Mouse (Mus musculus): ENCODE data around the gene Taf1d. TPM values are rescaled to one million over a fixed set of nuclear protein-coding genes. Genes with fewer than 3 reads are reported as not detected.
A peak's percentile ranks its signal among the peaks of the same experiment; 100 is the strongest.

The Taf1d gene
- polyA plus RNA-seq, 1 experiment from 2014 or later, result 44.7 TPM

DNA sequence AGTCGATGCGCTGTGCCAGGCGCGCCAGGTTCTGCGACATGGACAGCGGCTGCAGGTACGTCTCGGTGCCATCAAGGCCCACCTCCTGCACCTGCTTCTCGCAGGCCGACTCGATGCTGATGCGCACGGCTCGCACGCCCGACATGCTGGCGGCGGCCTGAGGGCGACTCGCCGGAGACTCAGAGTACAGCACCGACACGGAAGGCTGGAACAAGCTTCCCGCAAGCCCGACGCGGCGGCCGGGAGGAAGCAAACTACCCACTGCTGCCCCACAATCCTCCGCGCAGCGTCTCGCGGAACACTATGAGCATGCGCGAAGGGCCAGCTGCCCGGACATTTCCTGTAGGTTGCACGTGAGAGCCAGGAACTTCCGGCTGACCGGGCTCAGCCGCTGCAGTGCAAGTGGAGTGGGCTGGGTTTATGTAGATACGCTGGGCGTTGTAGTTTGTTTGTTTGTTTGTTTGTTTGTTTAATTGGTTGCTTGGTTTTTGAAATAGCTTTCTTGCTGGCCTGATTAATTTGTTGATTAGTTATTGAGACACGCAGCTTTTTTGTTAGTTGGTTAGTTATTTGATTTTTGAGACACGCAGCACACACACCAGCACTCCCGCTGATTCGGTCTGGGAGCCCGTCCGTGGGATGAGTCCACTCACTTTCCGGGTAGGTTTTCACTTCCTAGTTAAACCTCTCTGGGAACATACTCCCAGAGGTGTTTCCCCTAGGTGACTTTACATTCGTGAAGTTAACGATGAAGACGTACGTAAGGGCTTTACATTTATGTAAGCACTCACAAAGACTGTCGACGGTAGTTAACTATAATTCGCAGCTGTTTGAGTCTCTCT, 26.1 kb upstream of the Taf1d start, which contains the start of gene Med17:
Gene Med17 (minus strand): TSS at position 283 of the 842 bp plus-strand sequence.
- H3K27ac ChIP-seq (ENCODE audit: low read length), result peak within 1 kb of the TSS; percentile 89
- peak within 1 kb of the TSS; percentile 99 for H3K9ac ChIP-seq (ENCODE audit: low read depth, low read length)
- H3K9me3 ChIP-seq (replicated peaks; ENCODE audit: control insufficient read depth, low read length, poor library complexity, severe bottlenecking), result no peaks in the 10 kb centered on the region
- peak; percentile 99 for ATAC-seq
- H3K4me1 ChIP-seq (ENCODE audit: control insufficient read depth, insufficient read depth, low read length), result peaks cover 20% of the 10 kb centered on the region
- H3K27me3 ChIP-seq (ENCODE audit: control insufficient read depth, insufficient read depth, low read depth, low read length), result no peaks in the 10 kb centered on the region
- peak within 1 kb of the TSS; percentile 61 for H3K4me3 ChIP-seq (ENCODE audit: low read depth, low read length)
- WGBS, result 1% methylated on average over 56 of the region's 57 CpGs
- H3K36me3 ChIP-seq (ENCODE audit: control insufficient read depth, insufficient read depth, low read length), result peaks cover 13% of the 10 kb centered on the region
- H3K4me2 ChIP-seq (ENCODE audit: low read length), result peak within 1 kb of the TSS; percentile 65

DNA sequence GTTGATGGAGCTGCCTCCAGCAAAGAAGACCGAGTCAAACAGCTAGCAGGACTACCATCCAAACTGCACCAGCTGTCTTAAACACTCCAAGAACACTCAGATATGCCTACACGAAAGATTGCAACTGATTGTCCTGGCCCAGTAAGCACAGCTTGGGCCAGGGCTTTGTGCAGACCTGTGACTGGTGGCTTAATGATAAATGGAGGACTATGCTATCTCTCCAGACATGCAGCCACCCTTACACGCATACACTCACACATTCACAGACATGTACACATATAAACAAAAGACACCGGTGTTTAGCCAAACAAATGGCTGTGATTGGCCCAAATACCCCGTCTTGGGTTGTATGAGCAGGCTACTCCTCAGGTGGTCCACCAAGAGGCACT, 25.5 kb upstream of the Taf1d start:
- H3K9ac ChIP-seq (ENCODE audit: low read depth, low read length), result peak overlapping the region; percentile 56
- no peak overlapping the region for H3K27ac ChIP-seq (ENCODE audit: low read length)
- WGBS, result 43% methylated on average over 5 of the region's 5 CpGs
- peak overlapping the region; percentile 61 for H3K4me3 ChIP-seq (ENCODE audit: low read depth, low read length)
- no peaks in the 10 kb centered on the region for H3K9me3 ChIP-seq (replicated peaks; ENCODE audit: control insufficient read depth, low read length, poor library complexity, severe bottlenecking)
- H3K4me1 ChIP-seq (ENCODE audit: control insufficient read depth, insufficient read depth, low read length), result peaks cover 20% of the 10 kb centered on the region
- H3K36me3 ChIP-seq (ENCODE audit: control insufficient read depth, insufficient read depth, low read length), result peaks cover 8% of the 10 kb centered on the region; the same call in 1 of the 2 replicates
- H3K27me3 ChIP-seq (ENCODE audit: control insufficient read depth, insufficient read depth, low read depth, low read length), result no peaks in the 10 kb centered on the region
- peak overlapping the region; percentile 65 for H3K4me2 ChIP-seq (ENCODE audit: low read length)
- ATAC-seq, result peak; percentile 16; the same call in 1 of the 2 replicates

DNA sequence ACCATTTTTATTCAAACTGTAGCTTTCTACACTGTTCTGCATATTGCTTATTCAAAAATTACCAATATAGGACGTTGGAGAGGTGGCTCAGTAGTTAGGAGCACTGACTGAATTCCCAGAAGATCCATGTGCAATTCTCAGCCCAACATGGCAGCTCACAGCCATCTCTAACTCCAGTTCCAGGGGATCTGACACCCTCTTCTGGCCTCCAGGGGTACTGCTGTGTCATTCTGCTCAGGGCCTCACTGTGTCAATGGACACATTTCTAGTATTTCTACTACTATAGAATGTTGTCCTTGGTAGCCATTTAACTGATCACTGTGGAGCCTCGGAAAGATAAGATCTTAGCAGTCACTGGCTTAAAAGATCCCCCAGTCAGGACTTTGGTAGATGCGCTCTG, 20.6 kb upstream of the Taf1d start:
- no peaks in the 10 kb centered on the region for H3K27me3 ChIP-seq (ENCODE audit: control insufficient read depth, insufficient read depth, low read depth, low read length)
- no peak for ATAC-seq
- H3K9me3 ChIP-seq (replicated peaks; ENCODE audit: control insufficient read depth, low read length, poor library complexity, severe bottlenecking), result no peaks in the 10 kb centered on the region
- 75% methylated on average over 3 of the region's 3 CpGs for WGBS
- no peak overlapping the region for H3K4me2 ChIP-seq (ENCODE audit: low read length)
- peaks cover 5% of the 10 kb centered on the region for H3K4me1 ChIP-seq (ENCODE audit: control insufficient read depth, insufficient read depth, low read length)
- H3K9ac ChIP-seq (ENCODE audit: low read depth, low read length), result no peak overlapping the region
- H3K4me3 ChIP-seq (ENCODE audit: low read depth, low read length), result no peak overlapping the region
- H3K27ac ChIP-seq (ENCODE audit: low read length), result no peak overlapping the region
- H3K36me3 ChIP-seq (ENCODE audit: control insufficient read depth, insufficient read depth, low read length), result peaks cover 4% of the 10 kb centered on the region; the same call in 1 of the 2 replicates

DNA sequence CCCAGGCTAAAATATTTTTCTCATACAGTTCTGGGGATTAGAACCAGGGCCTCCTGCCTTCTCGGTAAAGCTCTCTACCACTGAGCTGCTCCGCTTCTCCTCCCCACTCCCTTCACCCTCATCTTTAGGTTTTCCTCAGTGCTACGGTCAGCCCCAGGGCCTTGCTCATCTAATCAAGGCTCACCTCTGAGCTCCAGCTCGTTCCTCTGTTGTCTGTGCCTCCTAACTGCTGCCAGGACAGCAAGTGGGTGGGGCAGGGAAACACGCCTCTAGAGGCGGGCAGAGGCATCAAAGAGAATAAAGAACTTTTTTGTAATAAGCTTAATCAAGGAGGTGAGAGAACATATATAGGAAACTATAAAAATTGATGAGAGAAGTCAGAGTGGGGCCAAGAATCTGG, 18.2 kb upstream of the Taf1d start:
- H3K27me3 ChIP-seq (ENCODE audit: control insufficient read depth, insufficient read depth, low read depth, low read length), result no peaks in the 10 kb centered on the region
- no peak overlapping the region for H3K9ac ChIP-seq (ENCODE audit: low read depth, low read length)
- no peaks in the 10 kb centered on the region for H3K9me3 ChIP-seq (replicated peaks; ENCODE audit: control insufficient read depth, low read length, poor library complexity, severe bottlenecking)
- no peak overlapping the region for H3K4me2 ChIP-seq (ENCODE audit: low read length)
- H3K36me3 ChIP-seq (ENCODE audit: control insufficient read depth, insufficient read depth, low read length), result peaks cover 6% of the 10 kb centered on the region; the same call in 1 of the 2 replicates
- 59% methylated on average over 6 of the region's 6 CpGs for WGBS
- no peak for ATAC-seq
- no peak overlapping the region for H3K4me3 ChIP-seq (ENCODE audit: low read depth, low read length)
- no peak overlapping the region for H3K27ac ChIP-seq (ENCODE audit: low read length)
- no peaks in the 10 kb centered on the region for H3K4me1 ChIP-seq (ENCODE audit: control insufficient read depth, insufficient read depth, low read length)

DNA sequence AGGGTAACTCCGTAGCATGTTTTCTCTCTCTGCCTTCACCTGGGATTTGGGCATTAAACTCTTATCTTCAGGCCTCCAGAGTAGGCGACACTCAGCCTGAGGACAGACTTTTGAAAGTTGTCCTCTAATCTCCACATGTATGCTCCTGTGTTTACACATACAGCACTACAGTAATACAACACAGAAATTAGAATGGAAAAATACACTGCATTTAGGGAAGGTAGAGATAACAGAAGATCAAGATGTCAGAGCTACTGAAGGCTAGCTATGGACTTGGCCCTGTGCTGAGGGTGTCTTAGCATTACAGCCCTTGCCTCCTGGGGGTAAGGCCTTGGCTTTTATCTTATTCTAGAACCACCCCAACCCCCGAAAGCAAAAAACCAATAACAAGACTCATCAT, 17.6 kb upstream of the Taf1d start:
- Histone ChIP-seq H3K36me3 (ENCODE audit: control insufficient read depth, insufficient read depth, low read length) (peaks cover 8% of the 10 kb centered on the region; the same call in 1 of the 2 replicates), H3K9me3 (replicated peaks; ENCODE audit: control insufficient read depth, low read length, poor library complexity, severe bottlenecking) (no peaks in the 10 kb centered on the region), H3K4me2 (ENCODE audit: low read length) (no peak overlapping the region), H3K27me3 (ENCODE audit: control insufficient read depth, insufficient read depth, low read depth, low read length) (no peaks in the 10 kb centered on the region), H3K4me3 (ENCODE audit: low read depth, low read length) (no peak overlapping the region), H3K9ac (ENCODE audit: low read depth, low read length) (no peak overlapping the region), H3K4me1 (ENCODE audit: control insufficient read depth, insufficient read depth, low read length) (no peaks in the 10 kb centered on the region), H3K27ac (ENCODE audit: low read length) (no peak overlapping the region)
- no peak for ATAC-seq
- 90% methylated on average over 3 of the region's 3 CpGs for WGBS

DNA sequence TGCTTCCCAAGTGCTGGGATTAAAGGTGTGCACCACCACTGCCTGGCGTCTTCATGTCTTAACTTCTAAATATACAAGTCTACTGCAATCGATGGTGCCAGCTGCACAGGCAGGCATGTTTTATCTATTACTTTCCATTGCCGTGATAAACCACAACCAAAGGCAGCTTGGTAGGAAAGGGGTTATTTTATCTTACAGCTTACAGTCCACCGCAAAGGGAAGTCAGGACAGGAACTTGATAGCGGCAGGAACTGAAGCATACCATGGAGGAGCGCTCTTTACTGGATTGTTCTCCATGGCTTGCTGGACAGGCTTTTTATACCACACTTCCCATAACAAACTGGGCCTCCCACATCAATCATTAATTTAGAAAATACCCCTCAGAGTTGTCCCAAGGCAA, 16.8 kb upstream of the Taf1d start:
- WGBS, result 88% methylated on average over 6 of the region's 6 CpGs
- no peak overlapping the region for H3K9ac ChIP-seq (ENCODE audit: low read depth, low read length)
- H3K4me2 ChIP-seq (ENCODE audit: low read length), result no peak overlapping the region
- ATAC-seq, result no peak
- no peaks in the 10 kb centered on the region for H3K4me1 ChIP-seq (ENCODE audit: control insufficient read depth, insufficient read depth, low read length)
- no peak overlapping the region for H3K27ac ChIP-seq (ENCODE audit: low read length)
- H3K9me3 ChIP-seq (replicated peaks; ENCODE audit: control insufficient read depth, low read length, poor library complexity, severe bottlenecking), result no peaks in the 10 kb centered on the region
- peaks cover 8% of the 10 kb centered on the region; the same call in 1 of the 2 replicates for H3K36me3 ChIP-seq (ENCODE audit: control insufficient read depth, insufficient read depth, low read length)
- no peak overlapping the region for H3K4me3 ChIP-seq (ENCODE audit: low read depth, low read length)
- H3K27me3 ChIP-seq (ENCODE audit: control insufficient read depth, insufficient read depth, low read depth, low read length), result no peaks in the 10 kb centered on the region

DNA sequence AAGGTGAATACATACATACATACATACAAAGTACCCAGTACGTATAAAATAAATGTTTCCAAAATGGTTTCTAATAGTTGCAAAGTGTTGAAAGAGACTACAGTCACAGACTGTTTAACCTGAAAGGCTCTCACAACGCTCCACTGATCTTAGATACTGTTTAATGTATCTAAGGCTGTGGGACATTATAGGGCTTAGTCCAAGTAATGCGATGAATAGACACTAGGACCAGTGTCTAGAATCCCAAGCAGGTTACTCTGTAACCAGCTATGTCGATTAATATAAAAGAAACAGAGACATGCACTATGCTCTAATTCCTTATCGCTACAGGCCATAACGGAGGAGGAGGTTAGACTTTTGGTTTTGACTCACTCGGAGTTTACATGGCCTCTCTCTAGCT, 8.9 kb upstream of the Taf1d start:
- Histone ChIP-seq H3K27me3 (ENCODE audit: control insufficient read depth, insufficient read depth, low read depth, low read length) (no peaks in the 10 kb centered on the region), H3K9me3 (replicated peaks; ENCODE audit: control insufficient read depth, low read length, poor library complexity, severe bottlenecking) (no peaks in the 10 kb centered on the region), H3K4me3 (ENCODE audit: low read depth, low read length) (no peak overlapping the region), H3K27ac (ENCODE audit: low read length) (no peak overlapping the region), H3K4me2 (ENCODE audit: low read length) (no peak overlapping the region), H3K4me1 (ENCODE audit: control insufficient read depth, insufficient read depth, low read length) (no peaks in the 10 kb centered on the region), H3K36me3 (ENCODE audit: control insufficient read depth, insufficient read depth, low read length) (peaks cover 9% of the 10 kb centered on the region; the same call in 1 of the 2 replicates), H3K9ac (ENCODE audit: low read depth, low read length) (no peak overlapping the region)
- ATAC-seq, result no peak
- WGBS, result 92% methylated on average over 7 of the region's 7 CpGs

DNA sequence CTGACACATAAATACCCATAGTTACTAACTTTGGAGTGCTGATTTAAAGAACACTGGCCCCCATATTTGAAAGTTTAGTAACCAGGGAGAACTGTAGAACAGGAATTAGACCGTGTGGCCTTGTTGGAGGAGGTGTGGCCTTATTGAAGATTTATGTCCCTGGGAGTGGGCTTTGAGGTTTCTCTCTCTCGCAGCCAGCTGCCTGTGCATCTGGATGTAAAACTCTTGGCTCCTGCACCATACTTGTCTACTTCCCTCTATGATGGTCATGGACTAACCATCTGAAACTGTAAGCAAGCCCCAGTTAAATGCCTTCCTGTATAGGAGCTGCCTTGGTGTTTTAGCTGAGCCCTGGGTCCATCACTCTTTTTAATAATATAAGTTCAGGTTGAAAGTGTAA, 7.6 kb upstream of the Taf1d start:
- H3K36me3 ChIP-seq (ENCODE audit: control insufficient read depth, insufficient read depth, low read length), result peaks cover 7% of the 10 kb centered on the region; the same call in 1 of the 2 replicates
- no peak overlapping the region for H3K9ac ChIP-seq (ENCODE audit: low read depth, low read length)
- H3K27ac ChIP-seq (ENCODE audit: low read length), result no peak overlapping the region
- H3K27me3 ChIP-seq (ENCODE audit: control insufficient read depth, insufficient read depth, low read depth, low read length), result no peaks in the 10 kb centered on the region
- H3K4me3 ChIP-seq (ENCODE audit: low read depth, low read length), result no peak overlapping the region
- no peaks in the 10 kb centered on the region for H3K4me1 ChIP-seq (ENCODE audit: control insufficient read depth, insufficient read depth, low read length)
- WGBS, result 62% methylated on average over 2 of the region's 2 CpGs
- no peak overlapping the region for H3K4me2 ChIP-seq (ENCODE audit: low read length)
- H3K9me3 ChIP-seq (replicated peaks; ENCODE audit: control insufficient read depth, low read length, poor library complexity, severe bottlenecking), result no peaks in the 10 kb centered on the region
- ATAC-seq, result no peak

DNA sequence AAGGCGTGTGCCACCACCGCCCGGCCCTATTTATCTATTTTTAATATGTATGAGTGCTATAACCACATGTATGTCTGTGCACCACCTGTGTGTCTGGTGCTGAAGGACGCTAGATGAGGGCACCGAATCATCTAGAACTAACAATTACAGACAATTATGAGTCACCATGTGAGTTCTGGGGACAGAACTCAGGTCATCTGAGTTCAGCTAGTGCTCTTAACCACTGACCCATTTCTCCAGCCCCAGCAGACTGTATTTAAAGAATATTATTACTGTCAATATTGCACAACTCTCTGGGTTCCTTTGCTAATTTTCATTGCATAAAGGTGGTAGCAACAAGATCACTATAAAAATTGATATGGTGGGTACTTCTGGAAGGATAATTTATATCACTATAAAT, 6.0 kb upstream of the Taf1d start:
- no peak overlapping the region for H3K9ac ChIP-seq (ENCODE audit: low read depth, low read length)
- no peak overlapping the region for H3K4me2 ChIP-seq (ENCODE audit: low read length)
- 94% methylated on average over 5 of the region's 5 CpGs for WGBS
- no peaks in the 10 kb centered on the region for H3K4me1 ChIP-seq (ENCODE audit: control insufficient read depth, insufficient read depth, low read length)
- H3K9me3 ChIP-seq (replicated peaks; ENCODE audit: control insufficient read depth, low read length, poor library complexity, severe bottlenecking), result no peaks in the 10 kb centered on the region
- no peaks in the 10 kb centered on the region for H3K27me3 ChIP-seq (ENCODE audit: control insufficient read depth, insufficient read depth, low read depth, low read length)
- no peak for ATAC-seq
- no peak overlapping the region for H3K4me3 ChIP-seq (ENCODE audit: low read depth, low read length)
- H3K36me3 ChIP-seq (ENCODE audit: control insufficient read depth, insufficient read depth, low read length), result peaks cover 7% of the 10 kb centered on the region; the same call in 1 of the 2 replicates
- no peak overlapping the region for H3K27ac ChIP-seq (ENCODE audit: low read length)

All from midbrain, embryonic 16.5 days (tissue).